Mouse (Mus musculus) MEL-GATA-1-ER (cell line): ENCODE data around the gene Midn.

Experiments used
- DNase-seq: peaks from one replicate; pipeline ENCODE4 v3.0.0-alpha.2; 2012; ENCODE audit warnings: low read depth; ENCODE audit errors: extremely low read depth

Midn gene

DNA sequence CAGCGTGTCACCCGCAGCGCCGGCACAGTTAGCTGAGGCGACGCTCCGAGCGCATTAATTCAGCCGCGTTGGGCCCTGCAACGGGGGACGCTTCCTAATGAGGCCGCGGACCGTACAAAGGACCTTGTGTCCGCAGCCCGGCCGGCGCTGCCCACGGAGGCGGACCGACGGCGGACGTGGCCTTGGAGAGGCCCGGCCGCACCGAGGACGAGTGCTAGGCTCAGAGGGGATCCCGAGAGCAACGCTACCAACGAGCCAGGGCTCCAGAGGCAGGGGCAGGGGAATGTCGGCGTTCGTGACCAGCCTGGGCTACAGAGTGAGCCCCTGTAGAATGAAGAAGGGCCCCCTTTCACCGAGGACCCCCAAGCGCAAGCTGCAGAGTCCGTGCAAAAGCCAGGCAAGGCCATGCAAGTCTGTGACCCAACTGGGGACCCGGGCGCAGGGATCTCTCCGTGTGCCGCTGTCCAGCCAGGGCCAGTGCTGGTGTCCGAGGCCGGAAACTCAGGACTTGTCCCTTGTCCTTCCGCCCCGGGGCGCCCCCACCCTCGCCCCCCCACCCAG, 42.5 kb downstream of the Midn start:
- DNase-seq: no peak

DNA sequence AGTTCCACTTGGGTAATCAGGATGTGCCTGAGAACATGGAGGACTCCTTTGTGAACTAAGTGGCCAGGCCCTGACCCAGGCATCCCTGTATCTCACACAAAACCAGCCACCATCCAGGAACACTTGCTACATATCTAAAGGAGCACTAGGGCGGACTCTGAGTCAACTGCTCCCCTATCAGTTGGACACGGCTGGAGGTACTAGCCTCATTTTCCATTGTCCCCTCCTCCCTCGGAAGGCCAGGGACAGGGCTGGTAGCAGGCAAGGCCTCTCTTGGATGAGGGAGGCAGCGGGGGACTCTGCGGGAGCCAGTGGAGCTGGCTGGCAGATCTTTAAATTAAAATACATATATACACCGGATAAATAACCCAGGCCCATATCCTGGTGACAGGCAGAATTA, 45.9 kb downstream of the Midn start:
- DNase-seq: no peak

DNA sequence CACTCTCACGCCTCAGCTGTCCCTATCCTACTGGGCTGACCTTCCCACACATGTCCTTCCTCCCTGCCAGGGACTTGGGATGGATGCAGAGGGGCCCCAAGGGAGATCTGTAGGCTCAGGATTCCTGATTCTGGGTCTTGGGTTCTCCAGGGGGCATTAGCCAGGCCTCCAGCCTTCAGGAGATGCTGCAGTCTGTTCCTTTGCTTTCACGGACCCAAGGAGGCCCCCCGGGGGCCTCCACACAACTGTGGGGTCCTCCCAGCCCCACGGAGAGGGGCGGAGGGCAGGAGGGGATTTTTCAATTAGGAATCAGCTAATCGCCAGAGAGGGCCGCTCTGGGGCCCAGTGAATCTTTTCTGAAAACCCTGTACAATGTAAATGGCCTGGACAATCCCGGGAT, 46.4 kb downstream of the Midn start:
- DNase-seq: no peak

DNA sequence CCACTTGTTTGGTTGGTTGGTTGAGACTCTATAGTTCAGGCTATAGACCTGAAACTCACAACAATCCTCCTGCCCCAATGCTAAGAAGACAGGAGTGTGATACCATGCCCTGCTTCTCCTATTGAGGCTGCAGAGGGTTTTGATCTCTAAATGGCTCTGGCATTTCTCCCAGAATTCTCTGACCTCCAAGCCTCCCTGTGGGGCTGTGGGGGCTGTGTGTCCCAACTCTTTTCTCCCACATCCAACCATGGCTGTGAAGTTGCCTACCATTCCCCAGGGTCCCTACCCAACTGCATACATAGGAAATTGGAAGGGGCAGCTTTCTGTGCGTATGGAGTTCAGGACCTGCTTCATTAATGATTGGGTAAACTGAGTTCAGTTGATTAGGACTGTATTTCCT, 48.1 kb downstream of the Midn start:
- DNase-seq: no peak

DNA sequence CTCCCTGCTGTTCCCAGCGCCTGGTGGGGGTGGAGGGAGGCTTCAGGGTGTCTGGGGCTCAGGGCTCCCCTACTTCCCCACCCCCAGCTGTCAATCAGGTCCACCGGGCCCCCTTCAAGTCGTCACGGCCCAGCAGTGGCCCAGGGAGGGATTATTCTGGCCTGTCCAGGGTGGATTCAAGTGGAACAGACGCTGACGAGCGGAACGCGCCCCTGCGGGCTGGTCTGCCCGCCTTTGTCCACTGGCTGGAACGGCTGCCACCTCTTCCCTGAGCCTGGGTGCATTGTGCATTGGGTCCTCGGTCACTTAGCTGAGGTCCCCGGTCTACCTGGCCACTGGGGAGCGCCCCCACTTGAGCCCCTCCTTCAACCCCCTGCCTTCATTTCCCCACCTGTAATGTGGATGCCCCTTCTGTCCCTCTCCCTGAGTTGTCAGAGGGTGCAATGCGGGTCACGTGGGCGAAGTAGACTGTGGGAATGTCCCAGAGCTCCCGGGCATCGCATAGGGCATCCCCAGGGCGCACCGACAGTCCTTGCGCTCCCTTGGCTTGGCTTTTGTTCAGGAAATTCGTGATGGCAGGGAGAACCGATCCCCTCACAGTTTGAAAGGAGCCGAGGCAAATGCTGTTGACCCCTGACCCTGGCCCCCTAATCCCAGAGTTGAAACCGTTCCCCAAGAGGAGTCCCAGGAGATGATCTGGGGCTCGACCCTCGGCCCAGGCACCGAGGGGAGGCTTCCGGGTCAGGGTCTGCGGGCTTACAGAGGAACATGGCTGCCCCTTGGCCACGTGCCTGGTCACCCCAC, 48.9 kb downstream of the Midn start:
- DNase-seq: no peak

DNA sequence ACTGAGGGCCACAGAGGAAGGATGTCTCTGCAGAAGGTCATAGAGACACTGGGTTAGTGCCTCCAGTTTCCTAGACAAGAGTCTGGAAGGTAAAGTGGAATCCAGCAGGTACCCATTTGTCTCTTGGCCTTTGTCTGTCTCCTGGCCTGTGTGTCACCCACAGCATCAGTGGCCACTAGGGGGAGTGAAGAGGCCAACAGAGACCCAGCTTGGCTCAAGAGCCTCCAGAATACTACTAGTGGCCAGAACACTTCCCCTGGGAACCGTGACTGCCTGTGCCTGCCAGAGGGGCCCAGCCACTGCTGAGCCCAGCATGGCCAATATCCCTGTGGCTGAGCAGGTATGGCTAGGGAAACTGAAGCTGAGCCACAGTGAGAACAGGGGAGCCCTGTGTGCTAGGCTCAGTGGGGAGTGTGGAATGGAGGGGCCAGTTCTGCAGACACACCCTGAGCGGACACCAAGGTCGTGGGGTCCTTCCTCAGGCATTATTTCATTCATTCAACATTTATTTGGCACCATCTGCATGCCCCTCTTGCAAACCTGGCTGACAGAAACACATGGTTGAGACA, 51.5 kb downstream of the Midn start:
- DNase-seq: peak; percentile 53

DNA sequence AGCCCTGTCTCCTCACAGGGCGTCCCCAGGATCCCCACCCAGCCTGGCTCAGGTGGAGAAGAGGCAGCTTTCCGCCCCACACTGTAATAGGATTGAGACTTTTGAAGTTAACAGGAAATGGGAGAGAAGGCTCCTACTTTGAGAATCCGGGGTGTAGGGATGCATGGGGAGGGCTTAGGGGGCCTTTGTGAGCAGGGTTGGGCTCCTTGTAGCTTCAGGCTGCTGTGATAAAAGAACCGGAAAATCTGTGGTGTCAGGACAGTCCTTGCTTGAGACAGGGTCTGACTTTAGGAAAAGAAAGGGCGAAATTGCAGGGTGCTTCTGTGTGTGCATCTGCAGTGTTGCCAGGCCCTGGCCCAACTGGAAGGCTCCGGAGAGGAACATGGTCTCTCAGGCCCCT, 52.4 kb downstream of the Midn start:
- no peak for DNase-seq

DNA sequence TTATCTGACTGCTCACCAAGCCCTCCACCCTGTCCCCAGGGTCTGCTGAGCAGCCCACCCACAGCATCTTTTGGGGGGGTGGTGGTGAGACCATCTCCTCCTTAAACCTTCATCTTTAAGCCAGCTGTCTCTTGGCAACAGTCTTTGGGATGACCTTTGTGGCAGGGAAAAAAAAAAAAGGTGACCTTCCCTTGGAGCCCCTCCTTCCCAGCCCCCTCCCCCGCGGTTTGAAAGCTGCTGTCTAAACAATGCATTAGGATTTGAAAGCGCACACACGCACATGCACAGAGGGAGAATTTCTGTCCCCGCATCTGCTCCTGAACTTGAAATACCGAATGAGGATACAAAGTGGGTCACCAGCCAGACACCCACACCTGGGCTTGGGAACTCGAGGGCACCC, 56.0 kb downstream of the Midn start:
- no peak for DNase-seq

DNA sequence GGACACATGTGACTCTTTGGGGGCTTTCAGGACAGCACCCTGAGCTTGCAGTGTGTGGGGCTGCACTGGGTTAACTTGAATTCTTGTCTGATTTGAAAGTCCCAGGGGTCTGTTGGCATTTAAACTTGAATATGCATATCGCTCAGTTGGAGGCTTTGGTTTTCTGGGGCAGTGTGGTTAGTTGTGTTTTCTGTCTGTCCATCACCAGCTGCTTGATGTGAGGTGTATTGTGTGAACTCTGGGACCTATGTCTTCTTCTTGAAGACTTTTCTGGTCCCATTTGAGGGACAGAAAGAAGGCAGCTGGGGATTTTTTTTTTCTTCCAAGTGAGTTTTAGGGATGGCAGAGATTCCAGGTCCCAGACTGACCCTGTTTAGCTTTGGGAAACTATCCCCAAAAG, 59.1 kb downstream of the Midn start:
- no peak for DNase-seq

DNA sequence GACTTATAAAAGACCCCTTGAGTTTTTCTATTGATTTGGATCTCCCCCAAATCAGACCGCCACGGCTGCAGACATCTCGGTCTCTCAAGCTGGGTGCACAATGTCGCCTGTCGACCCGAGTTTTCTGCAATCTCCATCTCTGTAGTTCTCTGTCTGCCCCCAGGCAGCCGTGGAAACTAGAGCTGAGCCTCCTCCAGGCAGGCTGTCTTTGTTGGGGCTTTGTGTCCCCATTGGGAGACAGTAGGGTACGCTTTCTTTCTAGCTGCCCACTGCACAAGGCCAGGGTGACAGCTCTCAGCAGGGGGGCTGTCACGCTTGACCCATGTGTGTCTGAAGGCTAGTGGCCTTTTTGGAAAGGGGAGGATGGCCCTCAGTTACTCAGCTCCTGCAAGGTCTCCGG, 59.6 kb downstream of the Midn start:
- DNase-seq: no peak
